Comparison of ENCODE assay signal across 31 mouse cellular contexts in genomic region chr11:31688956-31689355, GRCm38 (mm10). TPM values are rescaled to one million over a fixed set of nuclear protein-coding genes. Genes with fewer than 3 reads are reported as not detected.
A peak's percentile ranks its signal among the peaks of the same experiment; 100 is the strongest.
DNase-seq lines count a peak whose midpoint lies in the region; ATAC-seq and TF ChIP-seq lines count a peak whose summit lies in the region.
"Had no signal": no experiment of that assay in that cellular context is flagged by ENCODE, and none has a peak within 500 bp of the region (broad histone marks: within the 10 kb centered on the region; RNA-seq: fewer than 3 reads in every experiment).

No protein-coding gene starts in this region.

- H3K27ac ChIP-seq in forebrain, embryonic 10.5 days = peak overlapping the region; percentile 30; the same call in 1 of the 2 replicates
- H3K27ac ChIP-seq in forebrain, postnatal 0 days (ENCODE audit: low read depth, low read length) = no peak overlapping the region
- peak overlapping the region; percentile 30; the same call in 1 of the 2 replicates for H3K27ac ChIP-seq in hindbrain, embryonic 10.5 days
- no peak overlapping the region for H3K27ac ChIP-seq in hindbrain, embryonic 14.5 days
- H3K27ac ChIP-seq in midbrain, embryonic 10.5 days (replicated peaks) = peak overlapping the region; percentile 55; the same call in 1 of the 2 replicates
- no peak overlapping the region for H3K27ac ChIP-seq in midbrain, embryonic 15.5 days
- H3K27ac ChIP-seq: embryonic facial prominence, embryonic 15.5 days; forebrain, embryonic 13.5 days; heart, embryonic 13.5 days; liver, embryonic 14.5 days; macrophage; neural tube, embryonic 15.5 days; stomach, postnatal 0 days had no signal

- DNase-seq in forebrain, embryonic 10.5 days (ENCODE audit: extremely low spot score, low spot score) = no peak
- no peak for DNase-seq in forebrain, postnatal 0 days
- no peak for DNase-seq in hindbrain, embryonic 10.5 days (ENCODE audit: low spot score)
- DNase-seq in hindbrain, embryonic 14.5 days (ENCODE audit: low spot score) = no peak
- no peak for DNase-seq in midbrain, embryonic 10.5 days (ENCODE audit: low spot score)
- DNase-seq in B cell, adult 2 months = no peak
- DNase-seq: adrenal gland, postnatal 10 days; cerebellum, adult 8-10 months; cerebellum, postnatal 25 days; heart, adult 18-20 months; heart, postnatal 10 days; kidney, adult 9 months; layer of hippocampus, adult 9-11 months; liver; lung, adult 2 months; lung, postnatal 10 days; midbrain, embryonic 14.5 days; retina, postnatal 1 day; right cerebral cortex, postnatal 14 days; thymus, adult 18-20 months; thymus, postnatal 25 days had no signal

- H3K4me1 ChIP-seq in forebrain, embryonic 10.5 days = peaks cover 14% of the 10 kb centered on the region
- H3K4me1 ChIP-seq in forebrain, postnatal 0 days (ENCODE audit: insufficient read depth) = no peaks in the 10 kb centered on the region
- peaks cover 21% of the 10 kb centered on the region for H3K4me1 ChIP-seq in hindbrain, embryonic 10.5 days (replicated peaks)
- H3K4me1 ChIP-seq in hindbrain, embryonic 14.5 days (replicated peaks; ENCODE audit: control insufficient read depth, insufficient read depth, low read length) = no peaks in the 10 kb centered on the region
- peaks cover 16% of the 10 kb centered on the region; the same call in 1 of the 2 replicates for H3K4me1 ChIP-seq in midbrain, embryonic 10.5 days
- no peaks in the 10 kb centered on the region for H3K4me1 ChIP-seq in midbrain, embryonic 15.5 days
- H3K4me1 ChIP-seq: forebrain, embryonic 13.5 days; neural tube, embryonic 15.5 days had no signal

- WGBS in forebrain, embryonic 10.5 days = 71% methylated on average over 4 of the region's 4 CpGs
- 73% methylated on average over 4 of the region's 4 CpGs for WGBS in forebrain, postnatal 0 days
- 74% methylated on average over 4 of the region's 4 CpGs for WGBS in hindbrain, embryonic 10.5 days
- WGBS in hindbrain, embryonic 14.5 days = 70% methylated on average over 4 of the region's 4 CpGs
- 80% methylated on average over 4 of the region's 4 CpGs for WGBS in midbrain, embryonic 10.5 days
- WGBS in midbrain, embryonic 15.5 days = 81% methylated on average over 4 of the region's 4 CpGs

- H3K36me3 ChIP-seq in forebrain, embryonic 10.5 days (replicated peaks) = no peaks in the 10 kb centered on the region
- H3K36me3 ChIP-seq in forebrain, postnatal 0 days (ENCODE audit: insufficient read depth) = no peaks in the 10 kb centered on the region
- no peaks in the 10 kb centered on the region for H3K36me3 ChIP-seq in hindbrain, embryonic 10.5 days
- no peaks in the 10 kb centered on the region for H3K36me3 ChIP-seq in hindbrain, embryonic 14.5 days (replicated peaks; ENCODE audit: control insufficient read depth, insufficient read depth)
- no peaks in the 10 kb centered on the region for H3K36me3 ChIP-seq in midbrain, embryonic 10.5 days
- no peaks in the 10 kb centered on the region for H3K36me3 ChIP-seq in midbrain, embryonic 15.5 days (replicated peaks)
- H3K36me3 ChIP-seq: embryonic facial prominence, embryonic 15.5 days; heart, embryonic 13.5 days; neural tube, embryonic 15.5 days had no signal

- no peaks in the 10 kb centered on the region for H3K27me3 ChIP-seq in forebrain, embryonic 10.5 days (ENCODE audit: poor library complexity, severe bottlenecking)
- no peaks in the 10 kb centered on the region for H3K27me3 ChIP-seq in forebrain, postnatal 0 days (ENCODE audit: insufficient read depth, low read length)
- H3K27me3 ChIP-seq in hindbrain, embryonic 10.5 days (ENCODE audit: insufficient read depth, poor library complexity, severe bottlenecking) = no peaks in the 10 kb centered on the region
- no peaks in the 10 kb centered on the region for H3K27me3 ChIP-seq in hindbrain, embryonic 14.5 days (ENCODE audit: control insufficient read depth, insufficient read depth, low read length)
- no peaks in the 10 kb centered on the region for H3K27me3 ChIP-seq in midbrain, embryonic 10.5 days (ENCODE audit: low read depth, poor library complexity, severe bottlenecking)
- H3K27me3 ChIP-seq in midbrain, embryonic 15.5 days (replicated peaks) = no peaks in the 10 kb centered on the region
- H3K27me3 ChIP-seq: embryonic facial prominence, embryonic 15.5 days; forebrain, embryonic 13.5 days; heart, embryonic 13.5 days; neural tube, embryonic 15.5 days; Patski had no signal

- no peak overlapping the region for H3K4me2 ChIP-seq in forebrain, postnatal 0 days (ENCODE audit: low read depth)
- H3K4me2 ChIP-seq in hindbrain, embryonic 14.5 days (replicated peaks) = no peak overlapping the region
- H3K4me2 ChIP-seq in midbrain, embryonic 15.5 days = no peak overlapping the region
- H3K4me2 ChIP-seq: embryonic facial prominence, embryonic 15.5 days; forebrain, embryonic 13.5 days; heart, embryonic 13.5 days; neural tube, embryonic 15.5 days had no signal

- H3K9ac ChIP-seq in forebrain, postnatal 0 days = no peak overlapping the region
- no peak overlapping the region for H3K9ac ChIP-seq in hindbrain, embryonic 14.5 days
- no peak overlapping the region for H3K9ac ChIP-seq in midbrain, embryonic 15.5 days
- H3K9ac ChIP-seq: embryonic facial prominence, embryonic 15.5 days; forebrain, embryonic 13.5 days; heart, embryonic 13.5 days; liver, embryonic 14.5 days; neural tube, embryonic 15.5 days had no signal

- TF ChIP-seq CTCF in forebrain, postnatal 0 days (IDR thresholded peaks at IDR 0.05; ENCODE audit: low read depth) = no peak

- H3K4me3 ChIP-seq in forebrain, embryonic 10.5 days = no peak overlapping the region
- no peak overlapping the region for H3K4me3 ChIP-seq in forebrain, postnatal 0 days (ENCODE audit: low read depth, low read length)
- no peak overlapping the region for H3K4me3 ChIP-seq in hindbrain, embryonic 10.5 days
- no peak overlapping the region for H3K4me3 ChIP-seq in hindbrain, embryonic 14.5 days (replicated peaks; ENCODE audit: low read length)
- H3K4me3 ChIP-seq in midbrain, embryonic 10.5 days = no peak overlapping the region
- H3K4me3 ChIP-seq in midbrain, embryonic 15.5 days = no peak overlapping the region
- H3K4me3 ChIP-seq: embryonic facial prominence, embryonic 15.5 days; forebrain, embryonic 13.5 days; heart, embryonic 13.5 days; neural tube, embryonic 15.5 days had no signal

- no peaks in the 10 kb centered on the region for H3K9me3 ChIP-seq in forebrain, embryonic 10.5 days
- no peaks in the 10 kb centered on the region for H3K9me3 ChIP-seq in forebrain, postnatal 0 days (ENCODE audit: low read length)
- H3K9me3 ChIP-seq in hindbrain, embryonic 10.5 days = 0 out of 2 replicates have a peak, but pooled peaks cover 1% of the 10 kb centered on the region
- H3K9me3 ChIP-seq in hindbrain, embryonic 14.5 days (ENCODE audit: control insufficient read depth, low read length) = no peaks in the 10 kb centered on the region
- no peaks in the 10 kb centered on the region for H3K9me3 ChIP-seq in midbrain, embryonic 10.5 days (replicated peaks)
- no peaks in the 10 kb centered on the region for H3K9me3 ChIP-seq in midbrain, embryonic 15.5 days
- H3K9me3 ChIP-seq: embryonic facial prominence, embryonic 15.5 days; forebrain, embryonic 13.5 days; neural tube, embryonic 15.5 days had no signal

- no peak for ATAC-seq in forebrain, postnatal 0 days
- ATAC-seq in hindbrain, embryonic 14.5 days (ENCODE audit: low FRiP score) = no peak
- ATAC-seq in midbrain, embryonic 15.5 days (replicated peaks) = no peak
- ATAC-seq: forebrain, embryonic 13.5 days; intestine, embryonic 16.5 days; Patski had no signal

RNA-seq across cellular contexts. Expression of gene Bod1, which starts 17.3 kb away (rescaled TPM):
- 120 and 124 TPM in 2 replicates for polyA plus RNA-seq in forebrain, embryonic 10.5 days (2016; fragmentation: Nextera tagmentation; extraction: Ambion mirVana)
- total RNA-seq in forebrain, postnatal 0 days (2014; rRNA removed) = 123 and 131 TPM in 2 replicates
- polyA plus RNA-seq in forebrain, postnatal 0 days (2015; fragmentation: Nextera tagmentation; extraction: Ambion mirVana) = 147 and 160 TPM in 2 replicates
- polyA plus RNA-seq in hindbrain, embryonic 10.5 days (2016; fragmentation: Nextera tagmentation; extraction: Ambion mirVana) = 123 and 136 TPM in 2 replicates
- 146 and 149 TPM in 2 replicates for polyA plus RNA-seq in hindbrain, embryonic 14.5 days (2014; fragmentation: Nextera tagmentation; extraction: Ambion mirVana)
- polyA plus RNA-seq in midbrain, embryonic 10.5 days (2016; fragmentation: Nextera tagmentation; extraction: Ambion mirVana) = 123 and 133 TPM in 2 replicates
- 138 and 148 TPM in 2 replicates for polyA plus RNA-seq in midbrain, embryonic 15.5 days (2015; fragmentation: Nextera tagmentation; extraction: Ambion mirVana)

Comparison
In these comparisons a context has a peak if more than half of its experiments do, and no peak if none do; other contexts are left out.
1. H3K27ac ChIP-seq: peak in forebrain, embryonic 10.5 days (single experiment), hindbrain, embryonic 10.5 days (single experiment) and midbrain, embryonic 10.5 days (single experiment); none in forebrain, postnatal 0 days (single experiment), hindbrain, embryonic 14.5 days (single experiment) and midbrain, embryonic 15.5 days (single experiment).